Mouse (Mus musculus) heart, postnatal 0 days (tissue): ENCODE data around the gene Nhlrc4.

ENCODE experiments used
- CTCF ChIP-seq: IDR thresholded peaks from 2 replicates; pipeline ENCODE4 v1.5.1; 2016; ENCODE audit warnings: antibody characterized with exemption, control low read depth, low read depth
- EP300 ChIP-seq: IDR thresholded peaks from 2 replicates; pipeline ENCODE4 v1.6.1; 2016; ENCODE audit warnings: antibody characterized with exemption, low read depth

- no peak for TF ChIP-seq CTCF
- no peak for TF ChIP-seq EP300
These were observed 48.7 kb upstream of the Nhlrc4 start for GRCm38 (mm10) chr17:25993489-25993888.
